Mouse (Mus musculus) kidney, postnatal 0 days (tissue): ENCODE data around the gene Spdye4a. TPM values are rescaled to one million over a fixed set of nuclear protein-coding genes. Genes with fewer than 3 reads are reported as not detected.
A peak's percentile ranks its signal among the peaks of the same experiment; 100 is the strongest.

Experiments
- ATAC-seq: fragments of 200-750 bp; cut with Nextera tagmentation; replicated peaks from 2 replicates; pipeline ENCODE4 v1.8.0; 2017; ENCODE audit warnings: low read depth, moderate number of reproducible peaks, moderate TSS enrichment, moderate library complexity; ENCODE audit not compliant: low FRiP score
- DNase-seq: peaks from one replicate; pipeline ENCODE4 v3.0.0-alpha.2; 2016; ENCODE audit warnings: low spot score
- H3K27ac ChIP-seq: fragments of 300-500 bp; sonication (generic); 2 replicates; pipeline ENCODE4 v1.5.1; 2014; ENCODE audit warnings: mild to moderate bottlenecking
- H3K27me3 ChIP-seq: fragments of 300-500 bp; sonication (generic); 2 replicates; pipeline ENCODE4 v1.6.1; 2014; ENCODE audit warnings: low read length, mixed read lengths; ENCODE audit not compliant: insufficient read depth
- H3K36me3 ChIP-seq: fragments of 300-500 bp; sonication (generic); 2 replicates; pipeline ENCODE4 v1.6.1; 2014; ENCODE audit warnings: low read length, mixed read lengths; ENCODE audit not compliant: insufficient read depth
- H3K4me1 ChIP-seq: fragments of 300-500 bp; sonication (generic); replicated peaks from 2 replicates; pipeline ENCODE4 v1.6.1; 2014; ENCODE audit warnings: antibody characterized with exemption, low read length, mixed read lengths; ENCODE audit not compliant: insufficient read depth
- H3K4me2 ChIP-seq: fragments of 300-500 bp; sonication (generic); 2 replicates; pipeline ENCODE4 v1.6.1; 2014; ENCODE audit warnings: mild to moderate bottlenecking, low read length, moderate library complexity, mixed read lengths
- H3K4me3 ChIP-seq: fragments of 300-500 bp; sonication (generic); replicated peaks from 2 replicates; pipeline ENCODE4 v1.5.1; 2014; ENCODE audit warnings: low read depth, low read length
- H3K9ac ChIP-seq: fragments of 300-500 bp; sonication (generic); 2 replicates; pipeline ENCODE4 v1.6.1; 2014; ENCODE audit warnings: low read depth, low read length
- H3K9me3 ChIP-seq: fragments of 300-500 bp; sonication (generic); replicated peaks from 2 replicates; pipeline ENCODE4 v1.6.1; 2016; ENCODE audit warnings: low read length, inconsistent platforms, mixed read lengths
- CTCF ChIP-seq: IDR thresholded peaks from 2 replicates; pipeline ENCODE4 v1.5.1; 2016; ENCODE audit warnings: antibody characterized with exemption, low read depth, mild to moderate bottlenecking, moderate library complexity
- WGBS: fragments of 180-500 bp; shearing (Covaris S2); extraction: QIAGEN DNeasy Blood & Tissue Kit; methylation state at CpG from one replicate; pipeline ENCODE4 v1.1.7; 2014; 5-methylcytosine and 5-hydroxymethylcytosine counted together
- polyA plus RNA-seq: library from polyadenylated mRNA; unstranded; fragments of >200 nt; fragmentation: Nextera tagmentation; extraction: Ambion mirVana; gene quantifications from 2 replicates; pipeline ENCODE4 v1.2.1, GENCODE M21; 2015

Gene Spdye4a
- polyA plus RNA-seq, result not detected in 2 replicates

DNA sequence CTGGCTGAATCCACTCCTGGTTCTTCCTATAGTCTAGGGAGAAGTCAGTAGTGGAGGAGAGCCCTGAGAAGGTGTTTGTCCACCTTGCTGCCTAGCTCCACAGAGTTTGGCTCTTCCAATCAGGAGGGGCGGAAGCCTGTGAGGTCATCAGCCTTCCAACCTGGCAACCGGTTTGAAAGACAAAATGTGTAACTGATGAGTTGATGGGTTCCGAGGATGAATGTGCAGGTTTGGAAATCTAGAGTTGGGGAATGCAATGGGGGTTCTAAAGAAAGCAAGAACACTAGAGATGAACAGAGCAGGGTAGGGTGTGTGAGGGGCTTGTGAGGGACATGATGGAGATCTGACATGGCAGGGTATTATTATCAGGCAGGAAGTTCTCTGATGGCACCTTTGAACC is at the start of gene Spdye4a:
Spdye4a (minus strand) TSS at position 101 of the 400 bp plus-strand sequence.
- H3K36me3 ChIP-seq, result no peaks in the 10 kb centered on the region
- ATAC-seq, result no peak
- WGBS, result 82% methylated on average over 3 of the region's 3 CpGs
- H3K27me3 ChIP-seq, result no peaks in the 10 kb centered on the region
- H3K27ac ChIP-seq, result no peak within 1 kb of the TSS
- H3K4me1 ChIP-seq, result no peaks in the 10 kb centered on the region
- no peak for DNase-seq
- H3K4me2 ChIP-seq, result no peak within 1 kb of the TSS
- no peak within 1 kb of the TSS for H3K9ac ChIP-seq
- H3K9me3 ChIP-seq, result no peaks in the 10 kb centered on the region
- no peak within 1 kb of the TSS for H3K4me3 ChIP-seq
- TF ChIP-seq CTCF, result no peak

DNA sequence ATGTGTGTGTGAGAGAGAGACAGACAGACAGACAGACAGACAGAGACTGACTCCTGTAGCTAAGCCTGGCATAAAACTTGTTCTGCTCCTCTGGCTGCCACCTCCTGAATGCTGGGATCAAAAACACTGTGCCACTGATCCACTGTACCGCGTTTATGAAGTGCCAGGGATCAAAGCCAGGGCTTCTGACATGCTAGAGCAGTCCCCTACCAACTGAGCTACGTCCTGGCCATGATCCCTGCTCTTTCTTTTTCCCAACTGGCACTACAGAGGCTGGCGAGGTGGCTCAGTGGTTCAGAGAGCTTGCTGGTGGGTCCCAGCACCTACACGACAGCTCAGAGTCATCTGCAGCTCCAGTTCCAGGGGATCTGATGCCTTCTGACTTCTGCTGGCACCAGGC is 49.1 kb upstream of the Spdye4a start:
- 52% methylated on average over 5 of the region's 5 CpGs for WGBS
- Histone ChIP-seq H3K9me3 (no peaks in the 10 kb centered on the region), H3K9ac (no peak overlapping the region), H3K27ac (no peak overlapping the region), H3K4me2 (no peak overlapping the region), H3K4me1 (no peaks in the 10 kb centered on the region), H3K4me3 (no peak overlapping the region), H3K36me3 (no peaks in the 10 kb centered on the region), H3K27me3 (peaks cover 2% of the 10 kb centered on the region; the same call in 1 of the 2 replicates)
- no peak for TF ChIP-seq CTCF
- no peak for ATAC-seq
- no peak for DNase-seq

DNA sequence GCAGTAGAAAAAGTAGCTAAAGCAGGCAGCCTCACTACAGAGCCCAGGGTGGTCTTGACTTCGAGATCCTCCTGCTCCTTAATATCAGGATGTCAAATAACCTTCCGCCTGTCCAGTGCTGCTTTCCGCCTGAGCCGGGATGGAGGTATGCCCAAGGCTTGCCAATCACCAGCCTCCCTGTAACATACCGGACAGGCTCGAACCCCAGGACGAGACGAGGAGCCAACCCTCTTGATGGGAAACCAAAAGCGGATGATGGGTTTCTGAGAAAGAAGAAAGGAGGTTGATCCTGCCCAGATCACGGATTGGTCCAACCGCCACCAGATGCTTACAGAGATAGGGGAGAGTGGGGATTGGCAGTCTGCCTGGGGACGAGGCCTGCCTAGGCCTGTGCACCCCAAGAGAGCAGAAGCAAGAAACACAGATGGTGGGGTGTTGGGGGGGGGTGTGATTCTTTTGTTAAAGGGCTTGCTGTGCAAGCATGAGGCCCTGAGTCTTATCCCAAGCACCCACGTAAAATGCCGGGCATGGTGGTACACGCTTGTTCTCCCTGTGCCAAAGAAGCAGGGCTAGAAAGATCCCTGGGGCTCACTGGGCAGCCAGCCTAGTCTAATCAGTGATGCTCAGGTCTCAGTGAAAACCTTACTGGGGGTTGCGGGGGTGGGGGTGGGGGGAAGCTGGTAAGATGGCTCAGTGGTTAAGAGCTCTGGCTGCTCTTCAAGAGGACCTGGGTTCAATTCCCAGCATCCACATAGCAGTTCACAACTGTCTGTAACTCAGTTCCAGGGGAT is 46.0 kb upstream of the Spdye4a start:
- Histone ChIP-seq H3K9me3 (no peaks in the 10 kb centered on the region), H3K9ac (no peak overlapping the region), H3K4me2 (no peak overlapping the region), H3K4me1 (no peaks in the 10 kb centered on the region; the same call in 1 of the 2 replicates), H3K36me3 (no peaks in the 10 kb centered on the region), H3K27me3 (peaks cover 2% of the 10 kb centered on the region; the same call in 1 of the 2 replicates), H3K27ac (no peak overlapping the region), H3K4me3 (no peak overlapping the region)
- TF ChIP-seq CTCF, result no peak
- ATAC-seq (no peak), DNase-seq (no peak)
- WGBS, result 90% methylated on average over 16 of the region's 16 CpGs

DNA sequence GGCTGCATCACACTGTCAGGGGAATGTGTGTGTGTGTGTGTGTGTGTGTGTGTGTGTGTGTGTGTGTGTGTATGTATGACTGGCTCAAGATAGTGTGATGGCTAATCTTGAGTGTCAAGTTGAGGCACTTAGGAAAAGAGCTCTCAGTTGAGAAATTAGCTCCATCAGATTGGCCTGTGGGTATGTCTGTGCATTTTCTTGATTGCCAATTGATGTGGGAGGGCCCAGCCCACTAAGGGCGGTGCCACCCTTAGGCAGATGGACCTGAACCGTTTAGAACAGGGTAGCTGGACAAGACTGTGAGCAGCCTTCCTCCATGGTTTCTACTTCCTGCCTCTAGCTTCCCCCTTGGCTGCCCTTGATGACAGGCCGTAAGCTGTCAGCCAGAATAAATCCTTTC is 45.4 kb upstream of the Spdye4a start:
- no peak for ATAC-seq
- no peak overlapping the region for H3K27ac ChIP-seq
- no peak for DNase-seq
- H3K36me3 ChIP-seq, result no peaks in the 10 kb centered on the region
- 61% methylated on average over 3 of the region's 3 CpGs for WGBS
- H3K4me3 ChIP-seq, result no peak overlapping the region
- H3K9me3 ChIP-seq, result no peaks in the 10 kb centered on the region
- no peak overlapping the region for H3K4me2 ChIP-seq
- no peak overlapping the region for H3K9ac ChIP-seq
- peaks cover 2% of the 10 kb centered on the region; the same call in 1 of the 2 replicates for H3K27me3 ChIP-seq
- H3K4me1 ChIP-seq, result no peaks in the 10 kb centered on the region; the same call in 1 of the 2 replicates
- no peak for TF ChIP-seq CTCF

DNA sequence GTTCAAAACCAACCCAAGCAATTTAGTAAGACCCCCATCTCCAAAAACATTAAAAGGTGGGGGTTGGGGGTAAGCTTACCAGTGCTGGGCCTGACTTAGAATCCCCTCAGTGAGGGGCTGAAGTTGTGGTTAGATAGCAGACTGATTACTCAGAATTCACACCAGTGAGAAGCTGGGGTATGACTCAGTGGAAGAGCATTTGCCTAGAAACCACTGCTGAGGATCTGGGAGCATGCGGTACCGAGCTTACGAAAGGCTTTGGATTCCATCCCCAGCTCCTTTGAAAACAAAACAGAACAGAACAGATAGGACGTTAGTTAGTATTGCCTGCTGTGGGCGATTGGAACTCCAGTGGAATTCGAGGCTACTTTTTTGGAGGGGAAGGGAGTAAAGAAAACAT is 45.0 kb upstream of the Spdye4a start:
- peaks cover 2% of the 10 kb centered on the region; the same call in 1 of the 2 replicates for H3K27me3 ChIP-seq
- TF ChIP-seq CTCF, result no peak
- 79% methylated on average over 6 of the region's 6 CpGs for WGBS

DNA sequence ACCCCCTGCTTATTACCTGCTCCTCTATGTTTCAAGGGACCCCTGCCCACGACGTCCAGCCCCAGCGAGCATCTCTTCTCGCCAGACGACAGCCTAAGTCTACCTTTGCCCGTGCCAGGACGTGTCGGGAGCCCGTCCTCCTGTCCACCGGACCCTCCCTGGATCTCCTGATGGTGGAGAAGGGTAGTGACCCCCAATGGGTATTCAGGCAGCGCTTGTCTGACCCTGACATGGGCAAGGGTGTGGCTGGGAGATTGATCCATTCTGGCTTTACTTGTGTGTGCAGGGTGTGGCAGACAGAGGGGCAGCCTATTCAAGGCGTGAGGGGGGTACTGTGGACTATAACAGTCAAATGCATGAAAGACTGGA is 43.4 kb upstream of the Spdye4a start:
- no peaks in the 10 kb centered on the region; the same call in 1 of the 2 replicates for H3K27me3 ChIP-seq
- no peak for ATAC-seq
- peak overlapping the region; percentile 97 for H3K4me3 ChIP-seq
- no peak for TF ChIP-seq CTCF
- H3K27ac ChIP-seq, result peak overlapping the region; percentile 81; the same call in 1 of the 2 replicates
- no peak for DNase-seq
- no peaks in the 10 kb centered on the region; the same call in 1 of the 2 replicates for H3K4me1 ChIP-seq
- no peaks in the 10 kb centered on the region for H3K9me3 ChIP-seq
- H3K4me2 ChIP-seq, result peak overlapping the region; percentile 96
- no peaks in the 10 kb centered on the region for H3K36me3 ChIP-seq
- peak overlapping the region; percentile 88 for H3K9ac ChIP-seq
- WGBS, result 4% methylated on average over 12 of the region's 12 CpGs

More for the DNA sequence above, 45.0 kb upstream of the Spdye4a start:
- DNase-seq (no peak), ATAC-seq (no peak)
- Histone ChIP-seq H3K36me3 (no peaks in the 10 kb centered on the region), H3K9me3 (no peaks in the 10 kb centered on the region), H3K4me3 (no peak overlapping the region), H3K27ac (no peak overlapping the region), H3K9ac (no peak overlapping the region), H3K4me1 (no peaks in the 10 kb centered on the region; the same call in 1 of the 2 replicates), H3K4me2 (no peak overlapping the region)
